Mouse (Mus musculus) embryonic facial prominence, embryonic 13.5 days (tissue): Measurements from ENCODE around the gene Nol9. TPM values are rescaled to one million over a fixed set of nuclear protein-coding genes. Genes with fewer than 3 reads are reported as not detected.

ENCODE experiments used
- ATAC-seq: fragments of 200-750 bp; cut with Nextera tagmentation; 2 replicates; pipeline ENCODE4 v1.8.0; 2017; ENCODE audit warnings: low read depth; ENCODE audit not compliant: insufficient number of reproducible peaks, insufficient read depth, low FRiP score, low TSS enrichment
- H3K27ac ChIP-seq: fragments of 300-500 bp; sonication (generic); 2 replicates; pipeline ENCODE4 v1.5.1; 2015; ENCODE audit warnings: moderate library complexity, mild to moderate bottlenecking, inconsistent platforms
- H3K27me3 ChIP-seq: fragments of 300-500 bp; sonication (generic); 2 replicates; pipeline ENCODE4 v1.6.1; 2015; ENCODE audit warnings: mild to moderate bottlenecking, inconsistent platforms
- H3K36me3 ChIP-seq: fragments of 300-500 bp; sonication (generic); 2 replicates; pipeline ENCODE4 v1.6.1; 2015; ENCODE audit warnings: mild to moderate bottlenecking, inconsistent platforms
- H3K4me1 ChIP-seq: fragments of 300-500 bp; sonication (generic); 2 replicates; pipeline ENCODE4 v1.6.1; 2015; ENCODE audit warnings: inconsistent platforms
- H3K4me2 ChIP-seq: fragments of 300-500 bp; sonication (generic); 2 replicates; pipeline ENCODE4 v1.6.1; 2015; ENCODE audit warnings: moderate library complexity, mild to moderate bottlenecking, inconsistent platforms
- H3K4me3 ChIP-seq: fragments of 300-500 bp; sonication (generic); 2 replicates; pipeline ENCODE4 v1.5.1; 2015; ENCODE audit warnings: mild to moderate bottlenecking, inconsistent platforms
- H3K9ac ChIP-seq: fragments of 300-500 bp; sonication (generic); 2 replicates; pipeline ENCODE4 v1.6.1; 2015; ENCODE audit warnings: mild to moderate bottlenecking, inconsistent platforms
- H3K9me3 ChIP-seq: fragments of 300-500 bp; sonication (generic); 2 replicates; pipeline ENCODE4 v1.6.1; 2016; ENCODE audit warnings: inconsistent platforms
- WGBS: fragments of 180-500 bp; shearing (Covaris S2); methylation state at CpG from one replicate; pipeline ENCODE4 v1.1.7; 2015; ENCODE audit warnings: mixed read lengths; 5-methylcytosine and 5-hydroxymethylcytosine counted together
- polyA plus RNA-seq: library from polyadenylated mRNA; unstranded; fragments of >200 nt; fragmentation: Nextera tagmentation; extraction: Ambion mirVana; gene quantifications from 2 replicates; pipeline ENCODE4 v1.2.1, GENCODE M21; 2015

Nol9 gene
- polyA plus RNA-seq, 1 experiment from 2014 or later, result 34.4 TPM

- WGBS, result 91% methylated on average over 16 of the region's 16 CpGs
- Histone ChIP-seq H3K9me3 (no peaks in the 10 kb centered on the region), H3K4me2 (peak overlapping the region; percentile 100; the same call in 1 of the 2 replicates), H3K27ac (no peak overlapping the region), H3K36me3 (peaks cover 44% of the 10 kb centered on the region), H3K4me3 (no peak overlapping the region), H3K27me3 (peaks cover 11% of the 10 kb centered on the region), H3K9ac (no peak overlapping the region), H3K4me1 (peaks cover 41% of the 10 kb centered on the region)
- ATAC-seq, result no peak
Measured at GRCm38 (mm10) chr4:152012109-152012508, 27.0 kb upstream of the Nol9 start.

- 86% methylated on average over 12 of the region's 12 CpGs for WGBS
- Histone ChIP-seq H3K27me3 (no peaks in the 10 kb centered on the region), H3K36me3 (peaks cover 46% of the 10 kb centered on the region), H3K4me1 (peaks cover 30% of the 10 kb centered on the region), H3K4me3 (no peak overlapping the region), H3K27ac (no peak overlapping the region), H3K9ac (no peak overlapping the region), H3K4me2 (no peak overlapping the region), H3K9me3 (no peaks in the 10 kb centered on the region)
- no peak for ATAC-seq
Measured at GRCm38 (mm10) chr4:152013036-152013813, 25.9 kb upstream of the Nol9 start.

GRCm38 (mm10) chr4:152019073-152019472, 20.0 kb upstream of the Nol9 start:
- Histone ChIP-seq H3K4me1 (no peaks in the 10 kb centered on the region), H3K9ac (no peak overlapping the region), H3K27me3 (no peaks in the 10 kb centered on the region), H3K27ac (no peak overlapping the region), H3K9me3 (no peaks in the 10 kb centered on the region), H3K4me2 (no peak overlapping the region), H3K36me3 (peaks cover 83% of the 10 kb centered on the region), H3K4me3 (no peak overlapping the region)
- WGBS, result 83% methylated on average over 6 of the region's 6 CpGs
- ATAC-seq, result no peak

DNA sequence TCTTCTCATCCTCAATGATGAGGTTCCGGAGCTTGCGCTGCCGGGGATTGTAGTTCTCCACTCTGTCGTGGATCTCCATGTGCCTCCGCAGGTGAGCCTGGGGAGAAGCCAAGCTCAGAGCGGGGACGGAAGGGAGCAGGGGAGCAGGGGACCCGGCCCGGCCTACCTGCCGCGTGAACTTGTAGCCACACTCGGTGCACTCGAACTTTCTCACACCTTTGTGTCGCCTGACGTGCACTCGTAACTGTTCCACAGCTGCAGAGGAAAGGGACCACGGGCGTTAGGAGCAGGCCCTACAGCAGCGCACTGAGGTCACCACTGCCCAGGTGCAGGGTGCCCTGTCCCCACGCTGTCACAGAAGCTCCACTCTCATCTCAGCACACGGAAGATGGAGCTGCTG, 19.1 kb upstream of the Nol9 start:
- WGBS, result 93% methylated on average over 21 of the region's 21 CpGs
- no peak overlapping the region for H3K4me2 ChIP-seq
- no peak overlapping the region for H3K27ac ChIP-seq
- peaks cover 82% of the 10 kb centered on the region for H3K36me3 ChIP-seq
- H3K27me3 ChIP-seq, result no peaks in the 10 kb centered on the region
- no peak overlapping the region for H3K4me3 ChIP-seq
- H3K9me3 ChIP-seq, result no peaks in the 10 kb centered on the region
- no peak for ATAC-seq
- H3K9ac ChIP-seq, result no peak overlapping the region
- peaks cover 9% of the 10 kb centered on the region; the same call in 1 of the 2 replicates for H3K4me1 ChIP-seq

DNA sequence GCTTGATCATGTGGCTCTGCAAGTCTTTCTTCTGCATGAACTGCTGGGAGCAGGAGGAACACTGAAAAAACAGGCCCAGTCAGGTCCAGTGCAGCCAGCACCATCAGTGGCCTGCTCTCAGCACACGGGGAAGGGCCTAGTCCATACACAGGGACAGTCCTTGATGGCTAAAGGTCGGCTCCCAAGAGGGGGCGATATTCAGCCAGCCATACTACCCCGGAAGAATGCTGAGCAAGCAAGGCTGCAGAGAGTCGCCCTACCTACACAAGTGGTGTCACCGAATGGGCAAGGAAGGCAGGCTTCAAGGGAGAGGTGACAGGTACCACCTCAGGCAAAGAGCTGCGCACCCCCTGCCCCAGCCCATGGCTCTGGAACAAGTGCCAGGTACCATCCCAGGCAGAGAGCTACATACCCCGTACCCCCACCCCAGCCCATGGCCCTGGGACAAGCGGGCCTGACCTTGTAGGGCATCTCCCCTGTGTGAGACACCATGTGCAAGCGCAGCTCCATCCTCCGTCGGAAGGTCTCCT, 17.5 kb upstream of the Nol9 start:
- WGBS, result 81% methylated on average over 12 of the region's 12 CpGs
- H3K36me3 ChIP-seq, result peaks cover 76% of the 10 kb centered on the region
- no peak for ATAC-seq

DNA sequence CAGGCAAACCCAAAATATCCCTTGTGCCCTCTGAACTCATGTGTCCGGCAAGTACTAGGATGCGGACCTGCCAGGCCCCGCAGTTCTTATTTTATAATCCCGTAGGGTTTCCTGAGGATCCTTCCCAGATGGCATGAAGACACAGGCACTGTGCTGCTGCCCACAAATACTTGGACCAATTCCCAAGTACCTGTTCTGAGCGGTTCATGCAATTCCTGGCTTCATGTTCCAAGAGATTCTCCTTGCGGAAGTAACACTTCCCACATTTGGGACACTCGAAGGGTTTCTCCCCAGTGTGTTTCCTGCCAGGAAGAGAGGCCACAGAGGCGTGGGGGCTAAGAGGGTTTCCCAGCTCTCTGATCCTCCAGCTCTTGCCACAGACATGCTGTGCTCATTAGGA, 16.6 kb upstream of the Nol9 start:
- ATAC-seq, result no peak
- Histone ChIP-seq H3K27me3 (no peaks in the 10 kb centered on the region), H3K4me3 (no peak overlapping the region), H3K9ac (no peak overlapping the region), H3K4me2 (no peak overlapping the region), H3K27ac (no peak overlapping the region), H3K9me3 (no peaks in the 10 kb centered on the region), H3K36me3 (peaks cover 76% of the 10 kb centered on the region), H3K4me1 (peaks cover 28% of the 10 kb centered on the region)
- 87% methylated on average over 8 of the region's 8 CpGs for WGBS

More for the DNA sequence above, 17.5 kb upstream of the Nol9 start:
- H3K4me2 ChIP-seq, result no peak overlapping the region
- no peak overlapping the region for H3K4me3 ChIP-seq
- no peaks in the 10 kb centered on the region for H3K27me3 ChIP-seq
- H3K9me3 ChIP-seq, result no peaks in the 10 kb centered on the region
- no peak overlapping the region for H3K9ac ChIP-seq
- peaks cover 25% of the 10 kb centered on the region for H3K4me1 ChIP-seq
- H3K27ac ChIP-seq, result no peak overlapping the region

- Histone ChIP-seq H3K4me2 (0 out of 2 replicates have a peak overlapping the region, but pooled peaks have one; percentile 98), H3K4me3 (no peak overlapping the region), H3K27me3 (no peaks in the 10 kb centered on the region), H3K9ac (peak overlapping the region; percentile 85; the same call in 1 of the 2 replicates), H3K36me3 (peaks cover 62% of the 10 kb centered on the region), H3K9me3 (no peaks in the 10 kb centered on the region), H3K4me1 (peaks cover 41% of the 10 kb centered on the region), H3K27ac (no peak overlapping the region)
- 91% methylated on average over 11 of the region's 11 CpGs for whole genome bisulfite sequencing
- ATAC-seq, result no peak
Measured at GRCm38 (mm10) chr4:152024525-152024924, 14.6 kb upstream of the Nol9 start.

- Histone ChIP-seq H3K27me3 (0 out of 2 replicates have a peak, but pooled peaks cover 3% of the 10 kb centered on the region), H3K36me3 (peaks cover 38% of the 10 kb centered on the region), H3K4me2 (peak overlapping the region; percentile 98), H3K27ac (peak overlapping the region; percentile 39), H3K4me3 (peak overlapping the region; percentile 80), H3K9ac (peak overlapping the region; percentile 85), H3K4me1 (peaks cover 49% of the 10 kb centered on the region), H3K9me3 (no peaks in the 10 kb centered on the region)
- 2% methylated on average over 35 of the region's 41 CpGs for WGBS
- peak; percentile 5; the same call in 1 of the 2 replicates for ATAC-seq
Measured at GRCm38 (mm10) chr4:152026751-152027508, 12.2 kb upstream of the Nol9 start.

DNA sequence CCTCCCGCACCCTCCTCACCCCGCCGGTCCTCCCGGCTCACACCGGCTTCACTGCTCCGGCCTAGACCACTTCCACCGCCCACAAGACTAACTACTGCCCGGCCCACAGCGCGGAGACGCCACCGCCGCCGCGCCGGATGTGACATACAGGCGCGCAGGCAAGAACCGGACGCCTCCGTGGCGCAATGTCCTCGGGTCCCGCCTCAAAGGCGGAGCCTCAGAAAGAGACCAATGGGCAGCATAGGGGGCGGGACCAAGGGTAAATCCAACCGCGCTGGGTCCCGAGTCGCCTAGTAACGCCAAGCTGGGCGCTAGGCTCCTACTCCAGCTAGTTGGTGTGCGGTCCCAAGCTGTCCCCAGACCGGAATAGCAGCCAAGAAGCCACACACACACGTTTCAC, 11.6 kb upstream of the Nol9 start, which contains the start of gene Zbtb48:
TSS of gene Zbtb48 (minus strand) at position 148 of the 400 bp plus-strand sequence.
- WGBS, result under 1% methylated on average over 29 of the region's 35 CpGs
- ATAC-seq, result peak; percentile 95
- Histone ChIP-seq H3K9ac (peak within 1 kb of the TSS; percentile 85), H3K36me3 (peaks cover 32% of the 10 kb centered on the region), H3K4me3 (peak within 1 kb of the TSS; percentile 80), H3K27ac (peak within 1 kb of the TSS; percentile 39), H3K9me3 (no peaks in the 10 kb centered on the region), H3K4me2 (peak within 1 kb of the TSS; percentile 98), H3K4me1 (peaks cover 49% of the 10 kb centered on the region), H3K27me3 (0 out of 2 replicates have a peak, but pooled peaks cover 9% of the 10 kb centered on the region)

DNA sequence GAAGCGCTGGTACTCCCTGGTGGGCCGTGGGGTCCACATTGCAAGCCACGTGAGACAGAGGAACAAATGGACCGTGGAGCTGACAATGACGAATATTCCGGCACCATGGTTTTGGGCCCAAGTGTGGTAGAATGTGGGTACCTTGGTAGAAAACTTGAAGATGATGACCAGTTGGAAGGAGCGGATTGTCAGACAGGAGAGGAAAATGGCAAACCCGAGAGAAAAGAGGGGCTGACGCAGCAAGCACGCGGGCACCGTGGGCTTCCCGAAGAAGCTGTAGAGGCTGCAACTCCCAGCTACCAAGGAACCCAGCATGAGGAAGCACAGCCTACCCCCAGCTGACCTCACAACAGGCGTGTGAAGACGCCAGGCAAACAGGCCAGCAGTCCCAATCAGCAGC, 10.7 kb upstream of the Nol9 start:
- 0 out of 2 replicates have a peak, but pooled peaks cover 9% of the 10 kb centered on the region for H3K27me3 ChIP-seq
- 73% methylated on average over 15 of the region's 15 CpGs for WGBS
- H3K9me3 ChIP-seq, result no peaks in the 10 kb centered on the region
- H3K36me3 ChIP-seq, result peaks cover 22% of the 10 kb centered on the region
- H3K4me2 ChIP-seq, result peak overlapping the region; percentile 98
- no peak for ATAC-seq
- peaks cover 49% of the 10 kb centered on the region for H3K4me1 ChIP-seq
- H3K4me3 ChIP-seq, result peak overlapping the region; percentile 80
- H3K9ac ChIP-seq, result peak overlapping the region; percentile 85
- H3K27ac ChIP-seq, result no peak overlapping the region

- Histone ChIP-seq H3K36me3 (peaks cover 16% of the 10 kb centered on the region), H3K4me3 (no peak overlapping the region; the same call in 1 of the 2 replicates), H3K27me3 (0 out of 2 replicates have a peak, but pooled peaks cover 9% of the 10 kb centered on the region), H3K9ac (no peak overlapping the region), H3K4me2 (no peak overlapping the region), H3K4me1 (peaks cover 49% of the 10 kb centered on the region), H3K27ac (no peak overlapping the region), H3K9me3 (no peaks in the 10 kb centered on the region)
- ATAC-seq, result no peak
- WGBS, result 49% methylated on average over 5 of the region's 5 CpGs
Measured at GRCm38 (mm10) chr4:152029087-152029486, 10.0 kb upstream of the Nol9 start.
